Mouse (Mus musculus) C2C12 (cell line): Measurements from ENCODE around the gene Bbs7. TPM values are rescaled to one million over a fixed set of nuclear protein-coding genes. Genes with fewer than 3 reads are reported as not detected.

Source experiments
- H3K27me3 ChIP-seq: one replicate; pipeline ENCODE4 v1.6.1; 2011; ENCODE audit not compliant: control insufficient read depth, insufficient read depth, insufficient read length
- H3K36me3 ChIP-seq: one replicate; pipeline ENCODE4 v1.6.1; 2011; ENCODE audit not compliant: control insufficient read depth, insufficient read depth
- H3K4me3 ChIP-seq: one replicate; pipeline ENCODE4 v1.5.1; 2011; ENCODE audit warnings: mild to moderate bottlenecking, control low read depth; ENCODE audit not compliant: poor library complexity, insufficient read depth, severe bottlenecking
- H3K79me2 ChIP-seq: one replicate; pipeline ENCODE4 v1.6.1; 2011; ENCODE audit not compliant: control insufficient read depth, insufficient read depth
- H3K79me3 ChIP-seq: one replicate; pipeline ENCODE4 v1.6.1; 2011; ENCODE audit warnings: low read depth, control low read depth
- H3ac ChIP-seq: one replicate; pipeline ENCODE3; 2011; ENCODE audit warnings: low read depth; ENCODE audit not compliant: control insufficient read depth, insufficient read length
- CEBPB ChIP-seq: IDR thresholded peaks from one replicate; pipeline ENCODE4 v1.6.1; 2011; ENCODE audit warnings: low read depth, mild to moderate bottlenecking, control low read depth, moderate library complexity
- CTCF ChIP-seq: IDR thresholded peaks from one replicate; pipeline ENCODE4 v1.5.1; 2011; ENCODE audit not compliant: control insufficient read depth, insufficient read depth, insufficient read length
- FOSL1 ChIP-seq: IDR thresholded peaks from one replicate; pipeline ENCODE4 v1.8.0; 2011; ENCODE audit warnings: mild to moderate bottlenecking, low read length; ENCODE audit not compliant: poor library complexity, insufficient read depth, severe bottlenecking
- MAX ChIP-seq: IDR thresholded peaks from one replicate; pipeline ENCODE4 v1.6.1; 2011; ENCODE audit warnings: mild to moderate bottlenecking, control low read depth
- MYOD1 ChIP-seq: IDR thresholded peaks from one replicate; pipeline ENCODE4 v1.6.1; 2011; ENCODE audit warnings: low read depth; ENCODE audit not compliant: control insufficient read depth, insufficient read length
- MYOG ChIP-seq: IDR thresholded peaks from one replicate; pipeline ENCODE4 v1.6.1; 2011; ENCODE audit not compliant: control insufficient read depth, insufficient read length; ENCODE audit errors: extremely low read depth
- USF1 ChIP-seq: IDR thresholded peaks from one replicate; pipeline ENCODE4 v1.6.1; 2011; ENCODE audit warnings: low read depth, mild to moderate bottlenecking, control low read depth, moderate library complexity
- polyA plus RNA-seq: library from polyadenylated mRNA; unstranded; fragments of >200 nt; fragmentation: generic; extraction: Trizol; gene quantifications from one replicate; pipeline ENCODE4 v1.2.1, GENCODE M21; 2012; ENCODE audit warnings: missing spikeins

The Bbs7 gene
- polyA plus RNA-seq, 1 experiment: 1.8 TPM

DNA sequence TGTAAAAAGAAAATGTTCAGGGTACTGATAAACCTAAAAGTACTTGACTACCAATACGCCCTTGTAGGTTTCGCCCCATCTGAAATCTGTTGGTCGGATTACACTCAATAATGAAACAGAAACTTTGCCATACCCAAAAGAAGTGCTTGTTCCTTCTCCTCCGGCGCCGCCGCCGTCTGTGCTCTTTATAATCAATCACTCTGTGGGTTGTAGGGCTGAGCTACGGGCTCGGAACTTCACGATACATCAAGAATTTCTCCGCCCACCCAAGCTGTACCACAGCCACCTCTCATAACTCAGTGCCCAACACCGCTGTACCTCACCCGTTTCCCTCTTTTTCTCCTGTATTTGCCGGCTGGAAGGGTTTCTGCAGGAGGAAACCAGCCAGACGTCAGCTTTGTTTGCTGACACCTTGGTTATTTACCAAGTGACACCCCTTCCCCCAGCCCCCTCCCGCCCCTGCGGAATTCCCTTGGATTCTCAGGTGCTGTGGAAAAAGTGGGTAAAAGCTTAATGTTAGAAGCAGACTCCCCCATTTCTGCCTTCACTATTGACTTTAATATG, 81.2 kb downstream of the Bbs7 start:
- H3K79me2 ChIP-seq: no peaks in the 10 kb centered on the region
- TF ChIP-seq USF1 (no peak), MAX (no peak), CTCF (no peak), MYOG (no peak), MYOD1 (no peak), FOSL1 (no peak), CEBPB (no peak)

DNA sequence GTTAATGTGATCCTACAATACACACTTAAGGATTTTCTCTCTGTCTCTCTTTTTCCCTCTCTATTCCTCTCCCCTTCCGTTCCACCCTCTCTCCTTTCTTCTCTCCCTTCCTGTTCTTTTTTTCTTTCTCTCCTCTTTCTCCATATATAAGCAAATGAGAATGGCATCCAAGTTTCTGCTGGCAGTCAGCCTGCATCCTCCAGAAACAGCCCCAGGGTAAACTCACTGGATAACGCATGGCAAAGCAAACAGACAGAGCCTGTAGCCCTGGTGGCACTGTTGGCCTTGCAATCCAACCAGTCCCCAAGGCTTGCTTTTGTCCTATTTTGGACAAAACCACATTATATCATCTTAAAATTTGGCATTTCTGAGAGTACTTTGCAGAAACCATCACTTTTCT, 82.0 kb downstream of the Bbs7 start:
- no peaks in the 10 kb centered on the region for H3K36me3 ChIP-seq
- no peak overlapping the region for H3ac ChIP-seq
- TF ChIP-seq CEBPB: no peak
- no peak for TF ChIP-seq USF1
- no peak for TF ChIP-seq FOSL1
- no peak for TF ChIP-seq MAX
- no peak for TF ChIP-seq MYOG
- no peak for TF ChIP-seq CTCF
- TF ChIP-seq MYOD1: no peak
- H3K79me2 ChIP-seq: no peaks in the 10 kb centered on the region
- H3K4me3 ChIP-seq: no peak overlapping the region
- no peaks in the 10 kb centered on the region for H3K27me3 ChIP-seq
- no peaks in the 10 kb centered on the region for H3K79me3 ChIP-seq

More for the DNA sequence above, 81.2 kb downstream of the Bbs7 start:
- H3ac ChIP-seq: no peak overlapping the region
- H3K27me3 ChIP-seq: no peaks in the 10 kb centered on the region
- H3K4me3 ChIP-seq: no peak overlapping the region
- no peaks in the 10 kb centered on the region for H3K36me3 ChIP-seq
- H3K79me3 ChIP-seq: no peaks in the 10 kb centered on the region

DNA sequence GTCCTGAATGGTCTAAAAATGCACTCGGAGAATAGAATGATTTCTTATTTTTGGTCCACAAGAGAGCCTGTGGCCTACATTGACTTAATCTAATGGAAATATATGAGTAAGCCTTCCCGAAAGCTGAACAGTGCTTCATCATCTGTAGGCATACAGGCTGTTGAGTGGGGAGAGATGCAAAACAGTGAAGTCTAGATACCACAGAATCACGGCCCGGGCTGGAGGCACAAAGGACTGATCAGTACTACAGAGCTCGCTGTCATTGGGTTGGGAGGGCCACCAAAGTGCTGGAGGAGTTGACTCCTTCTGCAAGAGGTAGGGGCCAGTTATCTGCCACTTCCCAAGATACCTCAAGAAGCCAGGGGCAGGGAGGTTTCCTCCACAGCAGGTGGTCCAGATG, 82.5 kb downstream of the Bbs7 start:
- Histone ChIP-seq H3ac (no peak overlapping the region), H3K27me3 (no peaks in the 10 kb centered on the region), H3K4me3 (no peak overlapping the region), H3K36me3 (no peaks in the 10 kb centered on the region), H3K79me3 (no peaks in the 10 kb centered on the region), H3K79me2 (no peaks in the 10 kb centered on the region)
- TF ChIP-seq CTCF (no peak), MYOG (no peak), MAX (no peak), USF1 (no peak)

DNA sequence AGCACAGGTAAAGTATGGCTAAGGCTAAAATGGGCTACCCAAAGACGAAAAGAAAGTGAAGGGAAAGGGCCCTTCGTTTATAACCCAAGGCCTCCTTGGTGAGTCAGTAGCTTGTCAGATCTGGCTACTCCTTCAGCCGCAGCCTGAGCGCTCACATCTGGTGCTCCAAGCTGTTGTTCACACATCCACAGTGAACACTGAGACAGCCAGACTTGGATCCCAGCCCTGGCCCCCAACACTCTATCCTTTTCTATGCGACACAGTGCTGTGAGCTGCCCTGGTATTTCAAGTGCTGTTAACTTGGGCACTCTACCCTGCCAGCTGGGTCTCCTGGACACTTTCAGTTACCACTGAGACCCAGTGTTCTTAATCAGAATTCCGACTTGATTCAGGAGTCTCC, 82.9 kb downstream of the Bbs7 start:
- no peaks in the 10 kb centered on the region for H3K36me3 ChIP-seq
- no peaks in the 10 kb centered on the region for H3K79me2 ChIP-seq
- no peak overlapping the region for H3K4me3 ChIP-seq
- H3K79me3 ChIP-seq: no peaks in the 10 kb centered on the region
- H3ac ChIP-seq: no peak overlapping the region
- TF ChIP-seq USF1: no peak
- H3K27me3 ChIP-seq: no peaks in the 10 kb centered on the region

DNA sequence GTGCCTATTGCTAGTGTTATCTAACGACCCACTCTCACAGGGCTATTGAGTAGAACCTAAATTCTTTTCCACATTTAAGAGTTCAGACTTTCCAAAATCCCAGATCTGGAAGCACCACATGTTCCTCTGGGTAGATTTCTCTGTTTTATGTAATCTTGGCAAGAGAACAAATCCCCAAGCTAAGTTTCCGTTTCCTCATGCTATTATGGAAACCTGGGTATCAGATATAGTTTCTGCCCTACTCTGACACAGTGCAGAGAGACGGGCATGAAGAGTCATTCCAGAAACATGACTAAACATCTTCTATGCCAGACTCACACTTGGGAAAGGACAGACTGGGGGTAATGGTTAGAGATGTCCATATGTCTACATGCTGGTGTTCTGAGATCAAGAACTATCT, 88.8 kb downstream of the Bbs7 start:
- H3K27me3 ChIP-seq: peaks cover 10% of the 10 kb centered on the region
- H3K4me3 ChIP-seq: no peak overlapping the region
- no peaks in the 10 kb centered on the region for H3K36me3 ChIP-seq
- H3K79me2 ChIP-seq: no peaks in the 10 kb centered on the region
- TF ChIP-seq MYOG (no peak), CEBPB (no peak), CTCF (no peak), MAX (no peak), FOSL1 (no peak)
- H3K79me3 ChIP-seq: no peaks in the 10 kb centered on the region
- no peak overlapping the region for H3ac ChIP-seq

Other genes starting within 250 kb of the Bbs7 start
- gene Anxa5, start 137.6 kb downstream of the Bbs7 start, polyA plus RNA-seq: 441 TPM
- gene 1810062G17Rik, start 137.5 kb downstream of the Bbs7 start, polyA plus RNA-seq: 0.33 TPM
- not detected for gene Gm11549, start 91.7 kb downstream of the Bbs7 start, polyA plus RNA-seq
- gene Exosc9, start 60.9 kb downstream of the Bbs7 start, polyA plus RNA-seq: 10.8 TPM
- 71.5 TPM for gene Ccna2, start 41.3 kb downstream of the Bbs7 start, polyA plus RNA-seq
- gene Trpc3, start 76.7 kb upstream of the Bbs7 start, polyA plus RNA-seq: not detected
- 2.8 TPM for gene 4932438A13Rik, start 249.6 kb upstream of the Bbs7 start, polyA plus RNA-seq